Mouse (Mus musculus): ENCODE measurements around the gene Clba1. TPM values are rescaled to one million over a fixed set of nuclear protein-coding genes. Genes with fewer than 3 reads are reported as not detected.

Gene Clba1
- polyA plus RNA-seq, 1 experiment from 2014 or later: 0.69 TPM

DNA sequence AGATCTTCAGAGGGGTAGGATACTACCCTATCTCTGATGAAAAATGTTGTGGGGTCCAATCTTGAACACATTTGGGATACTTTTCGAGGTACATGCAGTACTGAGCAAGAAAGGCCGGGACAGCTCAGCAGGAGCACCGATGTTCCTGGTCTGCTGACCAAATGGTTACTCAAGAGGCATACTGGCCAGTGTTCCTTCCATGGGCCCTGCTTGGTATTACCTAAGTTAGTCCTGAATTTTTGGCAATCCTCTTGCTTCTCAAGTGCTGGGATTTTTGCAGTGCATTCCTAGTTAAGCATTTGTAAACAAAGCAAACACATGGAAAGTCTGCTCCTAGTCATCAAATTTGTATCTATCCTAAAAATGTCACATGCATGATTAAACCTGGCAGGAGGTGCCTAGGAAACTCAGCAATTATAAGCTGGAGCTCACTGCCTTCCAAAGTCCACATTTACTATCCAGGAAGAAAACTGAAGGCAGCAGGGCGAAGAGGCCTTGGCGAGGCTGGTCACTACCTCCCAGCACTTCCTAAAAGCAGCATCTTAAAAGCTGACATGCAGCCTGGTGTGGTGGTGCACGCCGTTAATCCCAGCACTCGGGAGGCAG lies 10.4 kb downstream of the Clba1 start:
- no peak for TF ChIP-seq CTCF (IDR thresholded peaks at IDR 0.05; ENCODE audit: low read depth)
- TF ChIP-seq EP300 (IDR thresholded peaks at IDR 0.05; ENCODE audit: low read depth): no peak
- peaks cover 62% of the 10 kb centered on the region for H3K36me3 ChIP-seq (replicated peaks; ENCODE audit: insufficient read depth, low read length)

GRCm38 (mm10) chr12:112820401-112820999 lies 11.8 kb downstream of the Clba1 start:
- Histone ChIP-seq H3K9ac (replicated peaks) (no peak overlapping the region), H3K27ac (ENCODE audit: low read depth) (no peak overlapping the region), H3K4me1 (ENCODE audit: insufficient read depth) (peaks cover 26% of the 10 kb centered on the region)

More for the DNA sequence above, 10.4 kb downstream of the Clba1 start:
- DNase-seq: no peak
- H3K27me3 ChIP-seq (ENCODE audit: insufficient read depth, low read length): no peaks in the 10 kb centered on the region
- no peak overlapping the region for H3K27ac ChIP-seq (ENCODE audit: low read depth)
- H3K4me2 ChIP-seq (ENCODE audit: low read depth, low read length): no peak overlapping the region
- peaks cover 15% of the 10 kb centered on the region for H3K4me1 ChIP-seq (ENCODE audit: insufficient read depth)
- H3K9me3 ChIP-seq (ENCODE audit: low read length): no peaks in the 10 kb centered on the region
- ATAC-seq: no peak
- 88% methylated on average over 8 of the region's 8 CpGs for WGBS (ENCODE audit: insufficient replicate concordance)
- H3K4me3 ChIP-seq (ENCODE audit: low read depth, low read length): no peak overlapping the region
- H3K9ac ChIP-seq (replicated peaks): no peak overlapping the region

GRCm38 (mm10) chr12:112821216-112821615 lies 12.5 kb downstream of the Clba1 start:
- TF ChIP-seq EP300 (IDR thresholded peaks at IDR 0.05; ENCODE audit: low read depth) (no peak), CTCF (IDR thresholded peaks at IDR 0.05; ENCODE audit: low read depth) (no peak)
- ATAC-seq: no peak
- H3K27ac ChIP-seq (ENCODE audit: low read depth): no peak overlapping the region
- peaks cover 70% of the 10 kb centered on the region for H3K36me3 ChIP-seq (replicated peaks; ENCODE audit: insufficient read depth, low read length)
- no peak overlapping the region for H3K4me2 ChIP-seq (ENCODE audit: low read depth, low read length)
- DNase-seq: peak; percentile 11
- H3K9me3 ChIP-seq (ENCODE audit: low read length): no peaks in the 10 kb centered on the region
- H3K9ac ChIP-seq (replicated peaks): no peak overlapping the region
- H3K4me3 ChIP-seq (ENCODE audit: low read depth, low read length): no peak overlapping the region
- H3K4me1 ChIP-seq (ENCODE audit: insufficient read depth): peaks cover 31% of the 10 kb centered on the region
- WGBS (ENCODE audit: insufficient replicate concordance): 47% methylated on average over 1 of the region's 1 CpGs
- H3K27me3 ChIP-seq (ENCODE audit: insufficient read depth, low read length): no peaks in the 10 kb centered on the region

More at GRCm38 (mm10) chr12:112820401-112820999, 11.8 kb downstream of the Clba1 start:
- Histone ChIP-seq H3K27me3 (ENCODE audit: insufficient read depth, low read length) (no peaks in the 10 kb centered on the region), H3K36me3 (replicated peaks; ENCODE audit: insufficient read depth, low read length) (peaks cover 69% of the 10 kb centered on the region), H3K4me3 (ENCODE audit: low read depth, low read length) (no peak overlapping the region), H3K9me3 (ENCODE audit: low read length) (no peaks in the 10 kb centered on the region), H3K4me2 (ENCODE audit: low read depth, low read length) (no peak overlapping the region)
- DNase-seq (no peak), ATAC-seq (no peak)
- TF ChIP-seq CTCF (IDR thresholded peaks at IDR 0.05; ENCODE audit: low read depth) (no peak), EP300 (IDR thresholded peaks at IDR 0.05; ENCODE audit: low read depth) (no peak)
- WGBS (ENCODE audit: insufficient replicate concordance): 89% methylated on average over 12 of the region's 12 CpGs

DNA sequence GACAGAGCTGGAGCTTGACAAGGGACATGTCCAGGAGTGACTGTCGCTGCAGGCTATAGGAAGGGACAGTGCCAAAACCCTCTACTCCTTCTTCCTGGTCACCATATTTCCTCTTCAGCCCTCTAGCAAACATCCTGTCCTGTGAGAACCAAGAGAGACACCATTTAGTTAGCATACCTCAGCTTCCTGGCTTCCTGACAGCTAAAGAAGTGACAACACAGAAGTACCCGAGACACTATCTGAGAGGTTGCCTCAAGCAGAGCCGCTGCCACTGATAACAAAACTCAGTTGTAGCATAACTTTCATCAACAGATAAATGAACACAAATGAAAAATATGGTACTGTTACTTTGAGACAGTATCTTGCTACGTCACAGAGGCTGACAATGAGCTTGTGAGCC lies 13.2 kb downstream of the Clba1 start:
- Histone ChIP-seq H3K4me3 (ENCODE audit: low read depth, low read length) (no peak overlapping the region), H3K27me3 (ENCODE audit: insufficient read depth, low read length) (no peaks in the 10 kb centered on the region), H3K36me3 (replicated peaks; ENCODE audit: insufficient read depth, low read length) (peaks cover 74% of the 10 kb centered on the region), H3K9ac (replicated peaks) (no peak overlapping the region), H3K4me1 (ENCODE audit: insufficient read depth) (peaks cover 39% of the 10 kb centered on the region), H3K9me3 (ENCODE audit: low read length) (no peaks in the 10 kb centered on the region), H3K27ac (ENCODE audit: low read depth) (0 out of 2 replicates have a peak overlapping the region, but pooled peaks have one; percentile 24), H3K4me2 (ENCODE audit: low read depth, low read length) (no peak overlapping the region)
- WGBS (ENCODE audit: insufficient replicate concordance): 50% methylated on average over 4 of the region's 4 CpGs
- ATAC-seq (no peak), DNase-seq (no peak)
- TF ChIP-seq EP300 (IDR thresholded peaks at IDR 0.05; ENCODE audit: low read depth) (no peak), CTCF (IDR thresholded peaks at IDR 0.05; ENCODE audit: low read depth) (no peak)

DNA sequence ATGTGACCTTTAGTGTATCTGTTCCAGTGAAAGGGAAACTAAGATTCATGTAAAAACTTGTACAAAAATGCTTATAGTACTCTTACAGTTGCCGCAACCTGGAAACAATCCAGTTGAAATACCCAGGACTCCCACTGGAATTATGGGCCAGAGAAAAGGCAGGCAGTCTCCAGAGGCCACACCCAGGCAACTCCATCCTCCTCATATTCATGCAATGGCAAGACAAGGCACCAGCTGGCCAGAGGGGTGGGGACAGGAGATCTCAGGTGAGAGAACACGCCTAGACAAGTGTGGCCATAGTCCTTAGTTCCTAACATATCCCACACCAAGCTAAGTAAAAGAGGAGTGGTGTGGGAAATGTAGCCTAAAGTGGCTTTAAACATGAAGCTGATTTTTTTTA lies 13.9 kb downstream of the Clba1 start:
- H3K27me3 ChIP-seq (ENCODE audit: insufficient read depth, low read length): no peaks in the 10 kb centered on the region
- H3K4me3 ChIP-seq (ENCODE audit: low read depth, low read length): no peak overlapping the region
- H3K4me2 ChIP-seq (ENCODE audit: low read depth, low read length): no peak overlapping the region
- WGBS (ENCODE audit: insufficient replicate concordance): 66% methylated on average over 2 of the region's 2 CpGs
- H3K36me3 ChIP-seq (replicated peaks; ENCODE audit: insufficient read depth, low read length): peaks cover 77% of the 10 kb centered on the region
- peaks cover 46% of the 10 kb centered on the region for H3K4me1 ChIP-seq (ENCODE audit: insufficient read depth)
- H3K27ac ChIP-seq (ENCODE audit: low read depth): 0 out of 2 replicates have a peak overlapping the region, but pooled peaks have one; percentile 44
- H3K9ac ChIP-seq (replicated peaks): no peak overlapping the region
- DNase-seq: no peak
- no peaks in the 10 kb centered on the region for H3K9me3 ChIP-seq (ENCODE audit: low read length)
- ATAC-seq: no peak
- TF ChIP-seq CTCF (IDR thresholded peaks at IDR 0.05; ENCODE audit: low read depth) (no peak), EP300 (IDR thresholded peaks at IDR 0.05; ENCODE audit: low read depth) (no peak)

DNA sequence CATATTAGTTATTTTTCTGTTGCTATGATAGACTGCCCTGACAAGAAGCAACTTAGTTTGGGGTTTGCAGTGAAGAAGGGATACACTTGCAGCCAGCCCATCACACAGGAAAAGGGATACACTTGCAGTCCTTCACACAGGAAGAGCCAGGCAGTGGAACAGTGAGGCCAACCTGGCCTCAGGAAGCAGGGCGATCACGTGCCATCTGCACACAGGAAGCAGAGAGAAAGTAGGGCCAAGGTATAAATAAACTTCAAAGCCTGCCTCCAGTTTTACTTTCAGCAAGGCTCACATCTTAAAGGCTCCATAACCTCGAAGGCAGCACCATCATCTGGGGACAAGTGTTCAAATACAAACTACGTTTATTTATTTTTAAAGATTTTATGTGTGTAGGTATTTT lies 14.5 kb downstream of the Clba1 start:
- Histone ChIP-seq H3K27ac (ENCODE audit: low read depth) (peak overlapping the region; percentile 44; the same call in 1 of the 2 replicates), H3K9ac (replicated peaks) (peak overlapping the region; percentile 46)

More for the DNA sequence above, 14.5 kb downstream of the Clba1 start:
- H3K4me1 ChIP-seq (ENCODE audit: insufficient read depth): peaks cover 49% of the 10 kb centered on the region
- no peaks in the 10 kb centered on the region for H3K27me3 ChIP-seq (ENCODE audit: insufficient read depth, low read length)
- ATAC-seq (no peak), DNase-seq (no peak)
- WGBS (ENCODE audit: insufficient replicate concordance): 41% methylated on average over 4 of the region's 4 CpGs
- peaks cover 74% of the 10 kb centered on the region for H3K36me3 ChIP-seq (replicated peaks; ENCODE audit: insufficient read depth, low read length)
- TF ChIP-seq EP300 (IDR thresholded peaks at IDR 0.05; ENCODE audit: low read depth) (no peak), CTCF (IDR thresholded peaks at IDR 0.05; ENCODE audit: low read depth) (no peak)
- peak overlapping the region; percentile 22; the same call in 1 of the 2 replicates for H3K4me2 ChIP-seq (ENCODE audit: low read depth, low read length)
- no peak overlapping the region for H3K4me3 ChIP-seq (ENCODE audit: low read depth, low read length)
- no peaks in the 10 kb centered on the region for H3K9me3 ChIP-seq (ENCODE audit: low read length)
